Mouse (Mus musculus) frontal cortex, postnatal 14 days (tissue): ENCODE data around the gene Iqcf1.

Experiments
- DNase-seq, 2 experiments: peaks; one replicate each; pipeline ENCODE4 v3.0.0; 2022; ENCODE audit warnings: low spot score in 2 of 2

The Iqcf1 gene

DNA sequence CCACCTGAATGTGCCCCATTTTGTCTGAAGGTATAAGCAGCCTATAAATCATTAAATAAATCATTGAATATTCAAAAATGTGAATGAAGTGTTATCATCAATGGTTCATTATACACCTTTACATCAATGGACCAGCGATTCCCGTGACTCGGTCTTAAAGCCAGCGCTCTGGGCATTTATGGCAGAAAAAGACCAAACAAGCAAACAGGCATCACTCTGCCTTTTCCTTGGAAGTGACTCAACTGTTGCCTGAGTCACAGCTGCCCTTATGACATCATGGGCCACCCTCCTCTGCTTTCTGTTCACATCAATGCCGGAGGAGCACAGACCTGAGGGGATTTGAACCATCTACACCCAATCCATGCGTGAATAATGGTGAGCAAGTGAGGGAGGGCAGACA is at the start of gene Iqcf1:
Gene Iqcf1, plus strand, starts transcription at position 301 of the 400 bp plus-strand sequence.
- DNase-seq: no peak

DNA sequence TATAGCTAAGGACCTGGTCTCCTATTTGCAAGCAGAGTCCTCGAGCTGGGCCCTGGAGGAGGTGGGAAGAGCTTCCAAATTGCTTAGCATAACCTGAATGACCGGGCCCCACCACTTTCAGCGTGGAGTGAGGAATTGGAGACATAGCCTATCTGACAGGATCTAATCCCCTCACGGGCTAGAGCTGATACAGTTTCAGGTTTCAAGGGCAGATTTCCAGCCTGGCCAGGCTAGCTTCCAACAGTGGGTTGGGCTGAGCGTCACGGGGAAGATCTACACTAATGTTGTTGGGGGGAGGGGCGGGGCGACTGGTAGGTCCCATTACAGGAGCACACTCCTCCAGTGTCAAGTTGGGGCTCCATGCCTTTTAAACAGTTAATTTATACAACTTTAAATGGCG is 49.1 kb upstream of the Iqcf1 start:
- no peak for DNase-seq

DNA sequence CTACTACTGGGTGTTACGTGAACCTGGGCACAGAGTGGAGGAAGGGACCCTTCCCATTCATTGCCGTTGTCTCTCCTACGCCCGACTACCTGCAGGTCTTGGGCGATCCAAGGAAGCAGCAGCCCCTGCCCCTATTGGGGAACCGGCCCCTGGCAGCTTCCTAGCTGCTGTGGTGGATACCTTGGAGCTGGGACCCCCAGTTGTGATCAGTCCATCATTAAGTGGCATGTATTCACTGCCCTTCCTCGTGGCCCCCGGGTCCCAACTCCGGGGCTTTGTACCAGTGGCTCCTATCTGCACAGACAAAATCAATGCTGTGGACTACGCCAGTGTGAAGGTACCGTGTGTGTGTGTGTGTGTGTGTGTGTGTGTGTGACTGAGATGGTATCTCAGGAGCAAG is 48.5 kb upstream of the Iqcf1 start:
- DNase-seq: no peak

DNA sequence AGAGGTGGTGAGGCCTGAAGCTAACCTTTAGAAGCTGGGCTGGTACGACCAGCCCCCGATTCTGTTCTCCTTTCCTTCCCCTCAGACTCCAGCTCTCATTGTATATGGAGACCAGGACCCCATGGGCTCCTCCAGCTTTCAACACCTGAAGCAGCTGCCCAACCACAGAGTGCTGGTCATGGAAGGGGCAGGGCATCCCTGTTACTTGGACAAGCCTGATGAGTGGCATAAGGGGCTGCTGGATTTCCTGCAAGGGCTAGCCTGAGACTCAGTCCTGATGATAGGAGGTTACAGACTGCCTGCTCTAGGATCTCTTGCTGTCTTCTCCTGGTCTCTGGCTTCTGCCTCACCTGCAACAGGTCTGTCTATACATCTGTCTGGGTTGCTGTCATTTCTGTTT is 47.9 kb upstream of the Iqcf1 start:
- no peak for DNase-seq

DNA sequence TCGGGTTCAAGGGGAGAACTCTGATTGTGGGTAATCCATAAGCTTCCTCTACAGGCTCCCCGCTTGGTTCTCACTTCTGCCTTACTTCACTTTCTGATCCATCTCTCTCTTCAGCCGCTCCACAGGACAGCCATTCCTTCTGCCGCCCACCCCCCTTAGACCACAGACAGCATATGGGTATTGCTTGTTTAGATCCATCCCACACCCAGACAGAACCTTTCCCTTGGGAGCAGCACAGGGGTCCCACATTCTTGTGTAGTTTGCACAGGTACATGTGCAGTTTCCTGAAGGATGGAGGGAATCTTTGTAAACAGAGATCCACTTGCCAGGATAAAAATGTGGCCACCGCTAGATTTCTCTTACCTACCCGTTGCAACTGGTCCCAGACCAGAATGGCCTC is 47.4 kb upstream of the Iqcf1 start:
- no peak for DNase-seq

DNA sequence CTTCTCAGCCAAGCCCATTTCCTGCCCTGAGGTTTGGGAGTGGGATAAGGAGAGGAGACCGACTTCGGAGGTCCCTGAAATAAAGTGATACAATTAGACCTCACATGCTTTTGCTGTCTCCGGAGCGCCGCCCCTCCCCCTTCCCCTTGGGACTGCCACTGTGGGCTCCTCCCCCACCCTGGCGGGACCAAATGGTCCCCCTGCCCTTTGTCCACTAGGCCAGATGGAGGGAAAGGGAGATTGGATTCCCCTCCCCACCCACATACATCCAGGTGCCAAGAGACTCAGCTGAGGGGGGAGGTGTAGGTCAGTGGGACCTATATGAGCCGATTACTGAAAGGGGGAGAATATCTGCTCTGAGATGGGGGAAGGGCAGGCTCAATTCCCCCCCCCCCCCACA is 46.9 kb upstream of the Iqcf1 start:
- no peak for DNase-seq

DNA sequence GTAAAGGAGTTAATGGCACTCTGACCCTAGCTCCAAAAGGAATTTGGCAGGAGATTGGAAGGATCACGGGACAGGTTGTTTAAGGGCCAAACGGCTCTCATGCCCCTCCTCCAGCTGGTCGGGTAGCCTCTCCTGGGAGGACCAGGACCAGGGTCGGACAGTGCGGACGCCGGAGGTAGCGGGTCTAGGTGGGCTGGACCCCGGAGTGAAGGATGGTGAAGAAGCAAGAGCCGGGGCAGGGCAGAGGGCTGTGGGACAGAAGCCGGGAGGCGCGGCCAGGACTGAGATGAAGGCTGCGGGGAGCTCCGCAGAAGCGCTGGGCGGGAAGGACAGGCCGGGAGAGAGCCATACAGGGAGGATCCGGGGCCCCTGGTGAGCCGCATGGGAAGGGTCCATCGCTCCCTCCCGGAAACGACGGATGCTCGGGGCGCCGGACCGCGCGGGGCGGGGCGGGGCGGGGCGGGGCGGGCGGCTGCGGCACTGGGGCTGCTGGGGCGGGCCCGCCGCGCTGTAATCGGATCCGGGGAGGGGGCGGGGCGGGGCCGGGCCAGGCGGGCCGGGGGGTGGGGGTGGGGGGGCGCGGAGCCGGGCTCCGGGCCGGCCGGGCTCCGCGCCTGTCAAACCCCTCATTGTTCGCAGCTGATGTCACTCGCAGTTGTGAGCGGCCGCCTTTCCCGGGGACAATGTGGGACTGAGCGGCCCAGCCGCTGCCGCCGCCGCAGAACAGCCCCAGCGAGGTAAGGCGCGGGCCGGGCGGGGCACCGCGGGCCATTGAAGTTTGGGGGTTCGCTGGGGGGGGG is 46.3 kb upstream of the Iqcf1 start, which contains the start of gene Pcbp4:
Gene Pcbp4, plus strand, starts transcription at position 21 of the 800 bp plus-strand sequence.
- no peak for DNase-seq

DNA sequence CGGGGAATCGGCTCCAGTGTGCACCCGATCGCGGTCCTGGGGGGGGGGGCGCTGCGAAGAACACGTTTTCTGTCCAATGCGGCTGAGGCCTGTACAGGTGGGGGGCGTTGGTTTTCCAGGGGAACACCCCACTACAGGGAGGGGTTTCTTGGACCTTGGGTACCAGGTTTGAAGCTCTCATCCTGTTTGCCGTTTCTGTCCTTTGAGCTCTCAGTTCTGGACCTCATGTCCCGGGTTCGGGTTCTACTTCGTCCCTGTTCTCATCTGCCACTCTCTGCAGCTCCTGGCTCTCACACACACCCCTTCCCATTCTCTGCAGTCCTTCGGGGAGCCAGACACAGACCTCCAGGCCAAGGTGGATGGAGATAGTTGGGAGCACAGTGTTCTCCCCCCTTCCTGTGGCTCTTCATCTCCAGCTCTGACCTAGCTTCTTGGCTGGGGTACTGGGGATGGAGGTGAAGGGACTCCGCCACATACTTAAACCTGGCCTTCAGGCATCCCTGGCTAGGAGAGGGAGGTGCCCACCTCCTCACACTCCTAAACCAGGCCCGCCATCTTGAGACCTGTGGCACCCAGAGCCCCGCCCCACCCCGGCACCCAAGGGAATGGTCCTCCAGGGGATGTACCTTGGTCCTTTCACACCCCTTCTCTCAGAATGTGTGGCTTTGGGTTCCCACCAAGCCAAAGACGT is 45.6 kb upstream of the Iqcf1 start:
- no peak for DNase-seq

DNA sequence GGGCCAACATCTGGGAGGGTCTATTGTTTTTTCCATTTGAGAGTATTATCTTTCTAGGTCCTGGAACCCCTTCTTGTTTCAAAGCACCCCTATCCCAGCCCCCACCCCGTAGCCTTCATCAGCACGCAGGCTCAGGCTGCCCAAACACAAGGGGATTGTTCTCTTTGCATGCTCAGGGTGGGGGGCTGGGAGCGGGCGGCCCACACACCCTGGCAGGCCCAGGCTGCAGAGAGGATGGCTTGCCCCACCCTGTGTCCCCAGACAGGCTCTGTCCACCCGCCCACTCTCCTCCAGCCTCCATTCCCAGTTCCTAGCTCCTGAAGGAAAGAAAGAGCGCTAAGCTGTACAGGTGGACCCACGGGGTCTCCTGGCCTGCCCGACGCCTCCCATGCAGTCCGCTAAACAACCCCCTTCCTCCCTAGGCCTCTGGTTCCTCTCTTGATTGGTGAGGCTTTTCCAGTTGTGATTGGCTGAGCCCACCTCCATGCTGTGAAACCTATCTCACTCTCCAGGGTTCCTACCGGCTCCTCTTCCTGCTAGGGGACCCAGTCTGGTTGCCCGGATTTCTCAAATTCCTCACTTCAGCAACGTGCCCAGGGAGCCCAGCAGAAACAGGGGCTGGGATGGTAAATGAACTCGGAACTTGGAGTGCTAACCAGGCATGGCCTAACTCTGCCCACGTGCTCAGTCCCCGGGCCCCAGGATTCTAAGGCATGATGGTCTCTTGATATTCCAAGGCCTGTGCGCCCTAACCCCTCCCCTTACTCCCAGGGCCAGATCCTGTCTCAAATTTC is 44.7 kb upstream of the Iqcf1 start:
- DNase-seq: no peak

DNA sequence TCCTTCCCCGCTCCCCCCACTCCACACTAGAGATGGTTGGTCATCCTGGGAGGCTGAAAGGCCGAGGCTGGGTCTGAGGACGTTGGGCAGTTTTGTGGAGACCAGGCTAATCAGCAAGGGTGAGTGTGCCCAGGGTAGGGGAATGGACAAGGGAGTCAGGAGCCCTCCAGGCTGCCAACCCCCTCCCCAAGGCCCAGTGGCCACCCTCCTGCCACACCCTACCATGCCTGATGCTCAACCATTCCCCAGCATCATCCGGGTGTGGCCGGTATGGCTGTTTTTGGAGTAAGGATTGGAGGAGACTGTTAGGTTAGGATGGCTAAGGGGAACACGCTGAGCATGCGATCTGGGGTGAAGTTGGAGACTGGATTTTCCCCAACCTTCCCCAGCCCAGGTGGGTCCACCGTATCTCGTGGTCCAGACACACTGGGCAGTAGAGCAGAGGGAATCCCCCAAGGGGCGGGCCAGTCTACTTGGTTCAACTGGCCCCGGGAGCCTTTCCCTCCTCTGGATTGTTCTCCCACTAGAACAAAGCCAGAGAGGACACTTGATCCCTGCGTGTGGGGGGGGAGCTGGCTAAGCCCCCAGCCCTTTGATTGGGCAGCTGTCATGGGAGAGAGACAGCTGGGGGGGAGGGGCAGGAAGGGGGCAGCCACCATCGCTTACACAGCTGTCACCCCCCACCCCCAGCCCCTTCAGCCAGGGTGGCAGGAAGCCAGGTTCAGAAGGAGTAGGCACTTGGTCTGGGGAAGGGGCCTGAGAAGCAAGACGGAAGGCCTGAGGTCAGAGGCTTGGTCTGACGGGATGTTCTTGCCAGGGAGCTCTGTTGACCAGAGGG is 43.2 kb upstream of the Iqcf1 start:
- no peak for DNase-seq

DNA sequence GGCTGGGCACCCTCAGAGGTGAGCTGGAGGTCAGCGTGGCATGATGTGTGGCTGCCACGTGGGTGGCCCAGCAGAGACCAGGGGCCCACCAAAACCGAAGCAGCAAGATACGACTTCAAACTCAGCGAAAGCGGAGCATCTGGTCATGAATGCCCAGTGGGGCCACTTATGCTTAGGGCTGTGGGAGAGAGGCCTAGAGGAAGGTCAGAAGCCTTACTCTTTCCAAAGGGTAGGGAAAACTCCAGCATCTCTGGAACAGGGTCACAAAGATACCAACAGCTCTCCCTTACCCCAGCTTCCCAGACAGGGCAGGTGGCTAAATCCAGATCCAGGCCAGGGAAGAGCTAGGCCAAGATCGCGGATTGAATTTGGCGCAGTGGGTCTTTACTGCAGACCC is 42.6 kb upstream of the Iqcf1 start:
- DNase-seq: no peak

DNA sequence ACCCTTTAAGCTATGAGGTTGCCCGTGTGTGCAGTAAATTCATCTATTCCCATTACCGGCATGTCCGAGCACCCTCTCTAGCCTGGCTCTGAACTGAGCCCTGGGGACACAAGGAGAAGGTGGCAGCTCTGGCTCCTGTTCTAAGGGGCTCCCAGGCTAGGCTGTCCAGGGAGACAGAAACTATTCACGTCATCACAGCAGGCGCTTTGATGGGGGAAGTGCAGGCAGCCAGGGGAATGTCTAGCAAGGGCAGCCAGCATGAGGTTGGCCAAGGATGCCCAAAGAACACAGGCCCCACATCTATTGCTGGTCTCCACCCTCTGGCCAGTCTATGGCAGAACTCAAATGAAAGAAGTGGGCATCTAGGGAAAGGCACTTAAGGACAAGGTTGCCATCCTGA is 41.8 kb upstream of the Iqcf1 start:
- no peak for DNase-seq

DNA sequence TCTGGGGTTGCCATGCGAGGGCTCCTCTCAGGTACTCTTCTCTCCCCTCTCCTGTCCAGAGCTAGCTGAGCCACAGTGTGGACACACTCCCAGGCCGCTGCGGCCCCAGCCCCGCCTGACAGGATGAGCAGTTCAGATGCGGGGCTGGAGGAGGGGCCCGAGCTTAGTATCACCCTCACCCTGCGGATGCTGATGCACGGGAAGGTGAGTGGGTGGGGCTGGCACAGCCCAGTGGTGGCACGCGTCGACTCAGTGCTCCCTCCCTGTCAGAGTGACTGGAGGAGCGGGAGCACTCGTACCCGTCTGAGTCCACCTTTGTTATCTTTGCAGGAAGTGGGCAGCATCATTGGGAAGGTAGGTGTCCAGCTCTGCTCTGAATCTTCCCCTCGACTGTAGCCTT is 39.8 kb upstream of the Iqcf1 start:
- DNase-seq: no peak

DNA sequence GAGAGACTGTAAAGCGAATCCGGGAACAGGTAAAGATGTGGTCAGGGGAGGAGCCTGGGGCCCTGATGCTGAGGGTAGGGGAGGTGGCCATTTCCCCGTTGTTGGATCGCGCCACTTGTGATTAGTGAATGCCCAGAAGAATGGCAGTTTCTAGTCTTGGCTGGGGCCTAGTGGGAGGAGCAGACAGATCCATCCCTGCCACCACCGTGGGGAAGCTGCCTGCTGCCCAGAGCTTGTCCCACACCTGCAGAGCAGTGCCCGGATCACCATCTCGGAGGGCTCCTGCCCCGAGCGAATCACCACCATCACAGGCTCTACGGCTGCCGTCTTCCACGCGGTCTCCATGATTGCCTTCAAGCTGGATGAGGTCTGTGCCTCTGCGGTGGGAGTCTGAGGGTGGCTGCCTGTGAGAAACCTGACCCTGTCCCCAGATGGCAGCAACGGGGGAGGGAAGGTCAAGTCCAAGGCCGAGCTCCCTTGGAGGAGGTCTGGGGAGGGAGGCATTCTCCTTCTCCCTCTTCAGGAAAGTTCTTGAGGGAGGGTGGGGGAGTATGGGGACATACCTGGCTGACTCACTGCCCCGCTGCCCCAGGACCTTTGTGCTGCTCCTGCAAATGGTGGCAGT is 39.3 kb upstream of the Iqcf1 start:
- no peak for DNase-seq

DNA sequence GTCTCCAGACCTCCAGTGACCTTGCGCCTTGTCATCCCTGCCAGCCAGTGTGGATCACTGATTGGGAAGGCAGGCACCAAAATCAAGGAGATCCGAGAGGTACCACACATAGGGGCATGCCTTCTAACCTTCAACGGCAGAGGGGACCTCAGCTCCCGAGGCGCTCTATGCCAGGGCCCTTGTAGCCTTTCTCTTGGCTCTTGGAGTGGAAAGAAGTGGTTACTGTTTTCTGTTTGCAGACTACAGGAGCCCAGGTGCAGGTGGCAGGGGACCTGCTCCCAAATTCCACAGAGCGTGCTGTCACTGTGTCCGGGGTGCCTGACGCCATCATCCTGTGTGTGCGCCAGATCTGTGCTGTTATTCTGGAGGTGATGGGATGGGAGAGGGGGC is 38.7 kb upstream of the Iqcf1 start:
- no peak for DNase-seq

DNA sequence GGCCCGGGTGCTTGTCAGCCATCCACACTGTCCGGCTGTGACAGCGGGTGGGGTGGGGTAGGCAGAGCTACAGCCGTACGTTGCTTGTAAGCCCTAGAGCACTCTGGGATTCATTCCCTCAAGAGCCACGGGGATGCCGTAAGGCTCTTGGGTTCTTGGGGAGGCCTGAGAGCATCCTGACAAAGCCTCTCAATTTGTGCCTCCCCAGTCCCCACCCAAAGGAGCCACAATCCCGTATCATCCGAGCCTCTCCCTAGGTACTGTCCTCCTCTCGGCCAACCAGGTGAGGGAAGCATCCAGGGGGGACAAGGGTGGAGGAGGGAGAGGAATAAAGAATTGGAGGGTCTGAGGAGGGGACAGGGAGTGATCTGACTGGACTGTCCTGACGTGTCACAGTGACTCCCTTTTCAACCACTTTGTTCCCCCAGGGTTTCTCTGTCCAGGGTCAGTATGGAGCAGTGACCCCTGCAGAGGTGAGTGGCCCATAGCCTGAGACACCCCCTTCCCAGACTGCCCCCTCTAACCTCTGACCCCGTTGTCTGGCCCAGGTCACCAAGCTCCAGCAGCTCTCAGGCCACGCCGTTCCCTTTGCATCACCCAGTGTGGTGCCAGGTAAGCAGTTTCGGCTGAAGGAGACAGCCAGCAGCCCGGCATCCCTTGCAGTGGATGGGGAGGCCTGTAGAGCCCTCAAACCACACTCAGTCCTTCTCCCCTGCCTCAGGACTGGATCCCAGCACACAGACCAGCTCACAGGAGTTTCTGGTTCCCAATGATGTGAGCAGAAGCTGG is 37.9 kb upstream of the Iqcf1 start:
- no peak for DNase-seq

DNA sequence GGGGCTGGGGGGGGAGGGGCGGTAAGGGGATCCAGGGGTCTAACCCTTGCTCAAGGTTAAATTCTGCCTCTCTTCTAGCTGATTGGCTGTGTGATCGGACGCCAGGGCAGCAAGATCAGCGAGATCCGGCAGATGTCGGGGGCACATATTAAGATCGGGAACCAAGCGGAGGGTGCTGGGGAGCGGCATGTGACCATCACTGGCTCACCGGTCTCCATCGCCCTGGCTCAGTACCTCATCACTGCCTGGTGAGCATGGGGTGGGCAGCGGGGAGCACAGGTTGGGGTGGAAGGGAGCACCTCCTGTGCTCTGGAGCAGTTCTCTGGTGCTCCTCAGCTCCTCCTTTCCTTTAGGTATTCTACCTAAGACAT is 37.4 kb upstream of the Iqcf1 start:
- DNase-seq: no peak

DNA sequence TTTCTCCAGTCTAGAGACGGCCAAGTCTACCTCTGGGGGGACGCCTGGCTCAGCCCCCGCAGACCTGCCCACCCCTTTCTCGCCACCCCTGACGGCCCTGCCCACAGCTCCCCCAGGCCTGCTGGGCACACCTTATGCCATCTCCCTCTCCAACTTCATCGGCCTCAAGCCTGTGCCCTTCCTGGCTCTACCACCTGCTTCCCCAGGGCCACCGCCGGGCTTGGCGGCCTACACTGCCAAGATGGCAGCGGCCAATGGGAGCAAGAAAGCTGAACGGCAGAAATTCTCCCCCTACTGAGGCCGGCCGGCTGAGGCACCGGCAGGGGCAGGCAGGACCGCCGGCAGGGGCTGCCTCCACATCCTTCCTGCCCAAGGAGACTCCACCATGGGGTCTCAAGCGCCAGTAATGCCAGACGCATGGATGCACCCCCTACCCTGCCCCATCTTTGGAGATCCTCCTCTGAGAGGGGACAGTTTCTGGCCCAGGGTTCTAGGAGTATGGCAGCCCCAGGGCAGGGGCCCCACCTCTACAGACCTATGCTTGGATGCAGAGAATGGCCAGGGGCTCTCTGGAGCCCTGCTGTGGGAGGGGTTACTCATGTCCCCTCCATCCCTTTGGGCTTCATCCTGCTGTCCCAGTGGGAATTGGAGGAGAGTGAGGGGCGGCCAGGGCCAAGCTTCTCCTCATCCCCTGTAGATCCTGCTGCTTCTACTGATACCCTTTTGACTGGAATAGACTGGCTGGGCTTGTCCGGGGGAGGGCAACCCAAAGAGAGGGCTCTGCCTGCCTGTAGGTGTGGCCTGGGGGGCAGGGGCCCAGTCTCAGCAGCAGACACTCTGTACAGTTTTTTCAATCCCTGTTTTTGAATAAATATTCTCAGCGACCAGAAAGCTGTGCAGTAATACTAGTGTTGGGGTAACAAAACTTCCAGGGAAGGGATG is 36.4 kb upstream of the Iqcf1 start:
- DNase-seq: no peak
